Mouse (Mus musculus): ENCODE results near the gene Pgs1. TPM values are rescaled to one million over a fixed set of nuclear protein-coding genes. Genes with fewer than 3 reads are reported as not detected.

Pgs1 gene
- polyA plus RNA-seq, 1 experiment, result 35.6 TPM

GRCm38 (mm10) chr11:118071227-118071912 is 85.3 kb downstream of the Pgs1 start:
- no peak overlapping the region for H3K27ac ChIP-seq (ENCODE audit: insufficient read depth, low read length)
- TF ChIP-seq CTCF (IDR thresholded peaks at IDR 0.05; ENCODE audit: extremely low read depth, insufficient read depth, insufficient read length, insufficient replicate concordance), result no peak
- no peak for TF ChIP-seq POLR2A (IDR thresholded peaks at IDR 0.05; ENCODE audit: low read depth, low read length)
- DNase-seq (ENCODE audit: low read depth in 1 of 2, low spot score in 2 of 2), result no peak
- H3K4me3 ChIP-seq (ENCODE audit: extremely low read depth, insufficient read depth, insufficient read length), result no peak overlapping the region
- no peaks in the 10 kb centered on the region for H3K27me3 ChIP-seq (ENCODE audit: control insufficient read depth, insufficient read depth, low read length)
- no peaks in the 10 kb centered on the region for H3K36me3 ChIP-seq (ENCODE audit: control insufficient read depth, insufficient read depth, low read length)
- no peaks in the 10 kb centered on the region for H3K4me1 ChIP-seq (ENCODE audit: control insufficient read depth, insufficient read depth, insufficient read length)
- WGBS, result 35% methylated on average over 11 of the region's 11 CpGs

Other genes with a start within 250 kb of the Pgs1 start
- 90.1 and 127 TPM in 2 replicates for gene Tmc8, start 204.2 kb upstream of the Pgs1 start, polyA plus RNA-seq (2012; rRNA removed)
- gene Tmc6, start 204.1 kb upstream of the Pgs1 start, polyA plus RNA-seq (2012; rRNA removed), result 119 and 136 TPM in 2 replicates
- 7.6 and 7.9 TPM in 2 replicates for gene 6030468B19Rik, start 188.6 kb upstream of the Pgs1 start, polyA plus RNA-seq (2012; rRNA removed)
- gene Gm20708, start 176.6 kb upstream of the Pgs1 start, polyA plus RNA-seq (2012; rRNA removed), result 0.25 TPM in 1 of 2 replicates, not detected in the other
- gene Syngr2, start 176.6 kb upstream of the Pgs1 start, polyA plus RNA-seq (2012; rRNA removed), result 188 and 245 TPM in 2 replicates
- 18.5 and 19.2 TPM in 2 replicates for gene Afmid, start 160.4 kb upstream of the Pgs1 start, polyA plus RNA-seq (2012; rRNA removed)
- 61.6 and 68.4 TPM in 2 replicates for gene Tk1, start 160.2 kb upstream of the Pgs1 start, polyA plus RNA-seq (2012; rRNA removed)
- gene Birc5, start 137.0 kb upstream of the Pgs1 start, polyA plus RNA-seq (2012; rRNA removed), result 11.6 and 14.1 TPM in 2 replicates
- not detected in 2 replicates for gene Tmem235, start 125.5 kb upstream of the Pgs1 start, polyA plus RNA-seq (2012; rRNA removed)
- gene Tha1, start 112.8 kb upstream of the Pgs1 start, polyA plus RNA-seq (2012; rRNA removed), result 15.4 and 16.2 TPM in 2 replicates
- 22.0 and 31.0 TPM in 2 replicates for gene Socs3, start 16.2 kb upstream of the Pgs1 start, polyA plus RNA-seq (2012; rRNA removed)
- 0.21 and 0.23 TPM in 2 replicates for gene Dnah17, start 144.3 kb downstream of the Pgs1 start, polyA plus RNA-seq (2012; rRNA removed)

Data from spleen, adult 2 months (tissue).